Mouse (Mus musculus): ENCODE results near the gene Zfand6. TPM values are rescaled to one million over a fixed set of nuclear protein-coding genes. Genes with fewer than 3 reads are reported as not detected.

Zfand6 gene
- polyA plus RNA-seq (2015; fragmentation: Illumina TruSeq; extraction: RNeasy Lipid Tissue Mini Kit (QIAGEN cat#74804); ENCODE audit: insufficient read depth, low read depth, low replicate concordance): 28.3 TPM

DNA sequence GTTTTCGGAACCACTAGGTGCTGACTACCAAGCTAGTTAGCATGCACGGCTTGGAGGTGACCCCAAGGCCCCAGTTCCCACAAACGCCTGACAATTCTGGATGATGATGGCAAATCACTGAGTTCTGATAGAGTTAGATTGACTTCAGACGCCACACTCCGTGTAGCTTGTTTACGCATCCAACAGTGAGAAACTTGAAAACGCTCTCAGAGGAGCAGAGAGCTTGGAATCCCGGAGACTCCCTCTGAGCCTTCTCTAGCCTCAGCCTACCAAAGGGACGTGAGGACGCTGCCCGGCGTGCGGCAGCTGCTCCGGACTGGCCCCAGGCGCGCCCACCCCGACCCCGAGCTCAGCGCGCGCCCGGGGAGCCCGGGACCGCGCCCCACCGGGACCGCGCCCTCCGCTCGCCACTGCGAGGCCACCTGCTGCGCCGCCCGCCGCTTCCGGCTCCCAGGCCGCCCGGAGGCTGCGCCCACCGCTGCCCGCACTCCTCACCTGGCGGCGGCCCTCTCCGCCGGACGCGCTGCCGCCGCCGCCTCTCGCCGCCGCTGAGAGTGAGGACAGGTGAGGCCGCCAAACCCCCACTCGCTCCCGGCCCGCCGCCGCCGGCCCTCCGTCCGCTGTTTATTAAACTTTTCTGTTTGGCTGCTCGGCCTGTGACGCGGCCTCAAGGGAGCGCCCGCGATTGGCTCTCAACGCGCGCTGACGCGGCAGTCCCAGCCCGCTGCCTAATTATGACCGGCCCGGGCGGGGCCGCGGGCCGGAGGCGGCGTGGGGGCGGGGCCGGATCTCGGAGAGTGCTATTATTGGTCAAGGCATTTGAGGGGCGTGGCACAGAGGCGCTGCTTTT lies at the start of gene Zfand6:
Zfand6 (minus strand) TSS at position 709 of the 850 bp plus-strand sequence.

DNA sequence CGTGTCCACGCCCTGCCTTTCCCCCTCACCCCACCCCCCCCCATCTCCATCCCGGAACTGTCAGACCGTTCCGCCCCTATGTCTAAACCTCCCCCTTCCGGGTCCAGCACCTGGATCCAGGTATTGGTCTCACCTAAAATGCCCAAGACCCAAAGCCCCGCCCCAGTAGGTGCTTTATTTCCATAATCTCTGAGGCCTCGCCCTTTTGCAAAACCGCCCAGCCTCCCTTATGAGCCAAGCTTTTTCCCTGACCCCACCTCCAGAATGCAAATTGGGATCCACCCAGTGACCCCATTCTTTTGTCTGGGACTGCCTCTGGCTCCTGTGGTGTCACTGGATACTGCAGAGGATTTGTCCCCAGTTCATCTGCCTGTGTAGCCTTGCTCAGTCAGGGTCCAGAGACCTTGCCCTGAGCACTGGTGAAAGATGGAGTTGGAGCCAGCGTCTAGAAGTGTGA lies 83.4 kb downstream of the Zfand6 start, which contains the start of gene Fah:
Fah (minus strand) TSS at position 430 of the 457 bp plus-strand sequence.

Other genes starting within 250 kb of the Zfand6 start
- gene Gm2115, start 161.0 kb downstream of the Zfand6 start, polyA plus RNA-seq (2015; fragmentation: Illumina TruSeq; extraction: RNeasy Lipid Tissue Mini Kit (QIAGEN cat#74804); ENCODE audit: insufficient read depth, low read depth, low replicate concordance): 0.26 TPM
- 11.4 TPM for gene Fah, start 83.2 kb downstream of the Zfand6 start, polyA plus RNA-seq (2015; fragmentation: Illumina TruSeq; extraction: RNeasy Lipid Tissue Mini Kit (QIAGEN cat#74804); ENCODE audit: insufficient read depth, low read depth, low replicate concordance)
- not detected for gene Olfr291, start 163.6 kb upstream of the Zfand6 start, polyA plus RNA-seq (2015; fragmentation: Illumina TruSeq; extraction: RNeasy Lipid Tissue Mini Kit (QIAGEN cat#74804); ENCODE audit: insufficient read depth, low read depth, low replicate concordance)

Measured in pancreas, adult 10 weeks (tissue).